Mouse (Mus musculus) cerebellum, adult 2 months (tissue): Measurements from ENCODE around the gene Drc1.

Source experiments
- CTCF ChIP-seq: fragments of 200-500 bp; IDR thresholded peaks from 2 replicates; pipeline ENCODE4 v1.5.1; 2011; ENCODE audit warnings: low read depth, mild to moderate bottlenecking, control low read depth, low read length, moderate library complexity, borderline replicate concordance; ENCODE audit not compliant: insufficient read depth
- POLR2A ChIP-seq: fragments of 200-500 bp; IDR thresholded peaks from 2 replicates; pipeline ENCODE4 v1.6.1; 2011; ENCODE audit warnings: low read length, control low read depth, borderline replicate concordance; ENCODE audit not compliant: insufficient read depth

DNA sequence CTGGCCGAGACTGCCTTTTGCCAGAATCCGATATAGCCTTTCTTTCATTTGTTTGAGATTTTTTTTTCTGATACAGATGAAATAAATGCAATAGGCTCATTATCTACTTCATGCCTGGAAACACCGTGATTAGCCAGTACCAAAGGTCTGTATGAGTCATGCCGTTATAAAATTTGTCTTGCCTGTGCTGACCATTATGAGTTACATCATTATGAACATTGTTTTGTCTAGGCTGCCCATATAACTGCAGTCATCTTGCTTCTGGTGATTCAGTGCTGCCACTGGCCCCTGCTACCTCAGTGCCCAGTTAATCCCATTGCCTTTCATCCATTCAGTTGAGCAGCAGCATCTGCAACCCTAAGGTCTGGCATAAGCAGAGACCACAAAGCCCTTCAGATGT, 1.7 kb upstream of the Drc1 start:
- no peak for TF ChIP-seq CTCF
- no peak for TF ChIP-seq POLR2A
